Mouse (Mus musculus) liver, adult 2 months (tissue): Measurements from ENCODE around the gene Samd4b.

ENCODE experiments used
- CTCF ChIP-seq: fragments of 200-500 bp; IDR thresholded peaks from 2 replicates; pipeline ENCODE4 v1.5.1; 2011; ENCODE audit warnings: low read depth, low read length, control low read depth
- POLR2A ChIP-seq: fragments of 200-500 bp; IDR thresholded peaks from 2 replicates; pipeline ENCODE4 v1.6.1; 2011; ENCODE audit warnings: low read length, control low read depth; ENCODE audit not compliant: insufficient read depth; ENCODE audit errors: extremely low read depth

DNA sequence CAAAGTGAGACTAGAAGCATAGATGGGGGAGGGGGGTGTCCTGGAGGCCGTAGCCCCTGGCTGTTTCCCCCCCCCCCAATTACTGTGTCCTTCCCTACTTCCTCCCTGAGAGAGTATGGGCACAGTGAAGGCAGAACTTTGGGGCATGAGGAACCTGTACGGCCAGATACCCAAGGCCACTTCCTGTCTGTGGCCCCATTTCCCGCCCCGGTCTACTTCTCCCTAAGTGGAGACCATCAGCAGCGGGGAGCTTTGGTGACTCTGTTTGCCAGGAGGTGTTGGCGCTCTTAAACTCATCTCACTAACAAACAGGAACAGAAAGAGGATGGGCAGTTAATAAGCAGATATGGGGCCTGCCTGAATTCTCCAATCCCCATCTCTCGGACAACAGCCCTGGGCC, 50.3 kb downstream of the Samd4b start:
- no peak for TF ChIP-seq POLR2A
- TF ChIP-seq CTCF, result no peak
